Mouse (Mus musculus) kidney, embryonic 14.5 days (tissue): ENCODE measurements at regions not wholly inside any gene's neighbourhood (a gene's known extent, or its start where the extent isn't known, plus 50 kb on each side); places are given as distances from the start of the nearest gene placed in this dataset.

ENCODE experiments used
- ATAC-seq: fragments of 200-750 bp; cut with Nextera tagmentation; 2 replicates; pipeline ENCODE4 v1.8.0; 2017; ENCODE audit warnings: moderate number of reproducible peaks, mild to moderate bottlenecking, moderate TSS enrichment, moderate library complexity; ENCODE audit not compliant: low FRiP score, low TSS enrichment
- H3K27ac ChIP-seq: fragments of 300-500 bp; sonication (generic); 2 replicates; pipeline ENCODE4 v1.5.1; 2014; ENCODE audit warnings: low read depth, mild to moderate bottlenecking, low read length, moderate library complexity, mixed read lengths
- H3K27me3 ChIP-seq: fragments of 300-500 bp; sonication (generic); 2 replicates; pipeline ENCODE4 v1.6.1; 2014; ENCODE audit warnings: mild to moderate bottlenecking, low read length; ENCODE audit not compliant: control insufficient read depth, insufficient read depth
- H3K36me3 ChIP-seq: fragments of 300-500 bp; sonication (generic); 2 replicates; pipeline ENCODE4 v1.6.1; 2014; ENCODE audit warnings: low read length, mixed read lengths; ENCODE audit not compliant: control insufficient read depth, insufficient read depth
- H3K4me1 ChIP-seq: fragments of 300-500 bp; sonication (generic); 2 replicates; pipeline ENCODE4 v1.6.1; 2014; ENCODE audit warnings: low read length, mixed read lengths; ENCODE audit not compliant: control insufficient read depth, insufficient read depth
- H3K4me2 ChIP-seq: fragments of 300-500 bp; sonication (generic); replicated peaks from 2 replicates; pipeline ENCODE4 v1.6.1; 2014; ENCODE audit warnings: low read depth, mild to moderate bottlenecking, low read length
- H3K4me3 ChIP-seq: fragments of 300-500 bp; sonication (generic); 2 replicates; pipeline ENCODE4 v1.5.1; 2014; ENCODE audit warnings: mild to moderate bottlenecking, low read length
- H3K9ac ChIP-seq: fragments of 300-500 bp; sonication (generic); 2 replicates; pipeline ENCODE4 v1.6.1; 2014; ENCODE audit warnings: low read depth, mild to moderate bottlenecking, low read length, moderate library complexity
- H3K9me3 ChIP-seq: fragments of 300-500 bp; sonication (generic); 2 replicates; pipeline ENCODE4 v1.6.1; 2016; ENCODE audit warnings: low read length; ENCODE audit not compliant: control insufficient read depth
- WGBS: fragments of 180-500 bp; shearing (Covaris S2); extraction: QIAGEN DNeasy Blood & Tissue Kit; methylation state at CpG from one replicate; pipeline ENCODE4 v1.1.7; 2014; 5-methylcytosine and 5-hydroxymethylcytosine counted together

DNA sequence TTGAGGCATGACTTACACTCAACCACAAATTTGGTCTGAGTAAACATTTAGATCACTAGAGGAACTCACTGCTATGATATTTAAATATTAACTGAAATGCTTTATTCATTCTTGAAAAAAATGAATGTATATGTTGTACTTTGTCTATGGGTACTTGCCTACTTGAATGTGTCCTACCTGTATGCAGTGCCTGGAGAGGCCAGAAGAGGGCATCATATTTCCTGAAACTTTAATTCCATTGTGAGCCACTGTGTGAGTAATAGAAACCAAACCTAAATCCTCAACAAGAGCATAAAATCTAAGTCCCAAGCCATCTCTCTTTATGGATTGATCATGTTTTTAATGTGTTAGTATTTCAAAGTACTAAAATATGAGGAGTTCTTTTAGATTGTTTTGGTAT is 1252.4 kb upstream of the Lrrtm3 start:
- Histone ChIP-seq H3K27me3 (no peaks in the 10 kb centered on the region), H3K4me3 (no peak overlapping the region), H3K9me3 (no peaks in the 10 kb centered on the region), H3K9ac (no peak overlapping the region), H3K27ac (no peak overlapping the region), H3K36me3 (no peaks in the 10 kb centered on the region), H3K4me1 (no peaks in the 10 kb centered on the region), H3K4me2 (no peak overlapping the region)
- ATAC-seq: no peak

DNA sequence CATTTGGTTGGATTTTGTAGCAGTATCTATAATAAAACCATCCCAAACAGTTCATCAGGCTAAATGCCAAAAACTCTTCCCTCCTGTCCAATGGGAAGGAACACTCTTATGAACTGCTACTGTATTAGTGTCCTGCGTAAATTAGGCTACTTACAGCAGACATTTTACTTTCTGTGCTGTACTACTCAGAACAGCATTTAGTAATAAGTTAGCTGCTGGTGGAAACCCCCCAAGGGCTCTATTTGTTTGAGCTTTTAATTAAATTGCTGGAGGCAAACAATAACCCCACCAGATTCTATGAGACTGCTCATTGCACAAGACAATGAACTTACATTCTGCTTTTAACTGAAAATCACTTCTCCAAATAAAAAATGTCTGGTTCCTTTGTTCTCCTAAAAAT is 1240.3 kb upstream of the Lrrtm3 start:
- H3K4me1 ChIP-seq: no peaks in the 10 kb centered on the region
- no peak overlapping the region for H3K4me3 ChIP-seq
- H3K9ac ChIP-seq: no peak overlapping the region
- WGBS: 91% methylated on average over 1 of the region's 1 CpGs
- H3K9me3 ChIP-seq: no peaks in the 10 kb centered on the region
- no peak overlapping the region for H3K4me2 ChIP-seq
- no peak for ATAC-seq
- no peaks in the 10 kb centered on the region for H3K27me3 ChIP-seq
- no peaks in the 10 kb centered on the region for H3K36me3 ChIP-seq
- H3K27ac ChIP-seq: no peak overlapping the region

GRCm38 (mm10) chr10:65324840-65325410 is 1234.8 kb upstream of the Lrrtm3 start:
- no peak overlapping the region for H3K27ac ChIP-seq
- H3K4me3 ChIP-seq: no peak overlapping the region
- no peaks in the 10 kb centered on the region for H3K27me3 ChIP-seq
- no peaks in the 10 kb centered on the region for H3K4me1 ChIP-seq
- 80% methylated on average over 2 of the region's 2 CpGs for WGBS
- H3K9me3 ChIP-seq: no peaks in the 10 kb centered on the region; the same call in 1 of the 2 replicates
- H3K9ac ChIP-seq: no peak overlapping the region
- H3K36me3 ChIP-seq: no peaks in the 10 kb centered on the region
- H3K4me2 ChIP-seq: no peak overlapping the region
- ATAC-seq: no peak

GRCm38 (mm10) chr10:65298263-65298662 is 1208.2 kb upstream of the Lrrtm3 start:
- Histone ChIP-seq H3K36me3 (no peaks in the 10 kb centered on the region), H3K27me3 (no peaks in the 10 kb centered on the region), H3K4me2 (no peak overlapping the region), H3K4me3 (no peak overlapping the region), H3K4me1 (no peaks in the 10 kb centered on the region), H3K27ac (no peak overlapping the region), H3K9ac (no peak overlapping the region), H3K9me3 (no peaks in the 10 kb centered on the region)
- ATAC-seq: 0 out of 2 replicates have a peak, but pooled peaks have one; percentile 49
- 67% methylated on average over 1 of the region's 1 CpGs for WGBS
